ENCODE assay signal across 9 mouse cellular contexts in genomic region chr11:33958713-33959112, GRCm38 (mm10). TPM values are rescaled to one million over a fixed set of nuclear protein-coding genes. Genes with fewer than 3 reads are reported as not detected.
DNase-seq lines count a peak whose midpoint lies in the region; ATAC-seq and TF ChIP-seq lines count a peak whose summit lies in the region.
"Had no signal": no experiment of that assay in that cellular context is flagged by ENCODE, and none has a peak within 500 bp of the region (broad histone marks: within the 10 kb centered on the region; RNA-seq: fewer than 3 reads in every experiment).

No protein-coding gene starts in this region.

- no peak overlapping the region for H3K4me2 ChIP-seq in midbrain, embryonic 14.5 days (ENCODE audit: low read length)
- no peak overlapping the region for H3K4me2 ChIP-seq in midbrain, embryonic 16.5 days (ENCODE audit: low read length)
- H3K4me2 ChIP-seq in heart, postnatal 0 days (ENCODE audit: low read depth, low read length): no peak overlapping the region
- H3K4me2 ChIP-seq: liver, embryonic 13.5 days had no signal

- no peak for TF ChIP-seq EP300 in heart, postnatal 0 days (IDR thresholded peaks at IDR 0.05; ENCODE audit: low read depth)

- H3K9me3 ChIP-seq in midbrain, embryonic 14.5 days (ENCODE audit: control insufficient read depth, low read length): no peaks in the 10 kb centered on the region
- no peaks in the 10 kb centered on the region for H3K9me3 ChIP-seq in midbrain, embryonic 16.5 days (replicated peaks; ENCODE audit: control insufficient read depth, low read length, poor library complexity, severe bottlenecking)
- H3K9me3 ChIP-seq in heart, postnatal 0 days (replicated peaks; ENCODE audit: control insufficient read depth, low read length): no peaks in the 10 kb centered on the region
- H3K9me3 ChIP-seq: liver, embryonic 13.5 days had no signal

- peak; percentile 13 to 15 for DNase-seq in frontal cortex, postnatal 36 days (ENCODE audit: low spot score in 2 of 2)
- DNase-seq in midbrain, embryonic 14.5 days: peak; percentile 43
- DNase-seq in NIH3T3 (ENCODE audit: low read depth): peak; percentile 39
- no peak for DNase-seq in heart, postnatal 0 days (ENCODE audit: low spot score)
- peak; percentile 11 for DNase-seq in retina, postnatal 7 days (ENCODE audit: low read depth, low spot score)
- DNase-seq: liver, embryonic 13.5 days had no signal

- WGBS in midbrain, embryonic 14.5 days: 83% methylated on average over 8 of the region's 8 CpGs
- 89% methylated on average over 8 of the region's 8 CpGs for WGBS in midbrain, embryonic 16.5 days
- WGBS in heart, postnatal 0 days: 73% methylated on average over 8 of the region's 8 CpGs

- peak; percentile 40 for TF ChIP-seq CTCF in heart, postnatal 0 days (IDR thresholded peaks at IDR 0.05; ENCODE audit: low read depth)

- no peak overlapping the region for H3K4me3 ChIP-seq in midbrain, embryonic 14.5 days (replicated peaks; ENCODE audit: low read depth, low read length)
- no peak overlapping the region for H3K4me3 ChIP-seq in midbrain, embryonic 16.5 days (ENCODE audit: low read depth, low read length)
- H3K4me3 ChIP-seq in heart, postnatal 0 days (ENCODE audit: low read depth, low read length): no peak overlapping the region
- H3K4me3 ChIP-seq: liver, embryonic 13.5 days had no signal

- no peaks in the 10 kb centered on the region for H3K4me1 ChIP-seq in midbrain, embryonic 14.5 days (ENCODE audit: control insufficient read depth, insufficient read depth, low read length)
- H3K4me1 ChIP-seq in midbrain, embryonic 16.5 days (ENCODE audit: control insufficient read depth, insufficient read depth, low read length): no peaks in the 10 kb centered on the region
- H3K4me1 ChIP-seq in heart, postnatal 0 days (ENCODE audit: control insufficient read depth, insufficient read depth): no peaks in the 10 kb centered on the region
- H3K4me1 ChIP-seq: liver, embryonic 13.5 days had no signal

- no peak for ATAC-seq in frontal cortex, adult (ENCODE audit: low TSS enrichment)
- ATAC-seq in midbrain, embryonic 14.5 days (ENCODE audit: low FRiP score, low TSS enrichment): no peak
- ATAC-seq in midbrain, embryonic 16.5 days: no peak
- no peak for ATAC-seq in heart, postnatal 0 days (ENCODE audit: insufficient read depth, low read depth)
- no peak for ATAC-seq in megakaryocyte, adult 5-6 weeks (ENCODE audit: poor library complexity, severe bottlenecking)

- H3K9ac ChIP-seq in midbrain, embryonic 14.5 days (replicated peaks; ENCODE audit: low read length): no peak overlapping the region
- no peak overlapping the region for H3K9ac ChIP-seq in midbrain, embryonic 16.5 days (ENCODE audit: low read depth, low read length)
- H3K9ac ChIP-seq in heart, postnatal 0 days (replicated peaks; ENCODE audit: low read depth, low read length): no peak overlapping the region
- H3K9ac ChIP-seq: liver, embryonic 13.5 days had no signal

- H3K27ac ChIP-seq in midbrain, embryonic 14.5 days (replicated peaks; ENCODE audit: low read depth, low read length): no peak overlapping the region
- no peak overlapping the region for H3K27ac ChIP-seq in midbrain, embryonic 16.5 days (ENCODE audit: low read length)
- no peak overlapping the region for H3K27ac ChIP-seq in heart, postnatal 0 days (ENCODE audit: low read depth)
- H3K27ac ChIP-seq: liver, embryonic 13.5 days had no signal

- H3K27me3 ChIP-seq in midbrain, embryonic 14.5 days (ENCODE audit: control insufficient read depth, insufficient read depth, low read length): no peaks in the 10 kb centered on the region
- no peaks in the 10 kb centered on the region for H3K27me3 ChIP-seq in midbrain, embryonic 16.5 days (ENCODE audit: control insufficient read depth, insufficient read depth, low read depth, low read length)
- H3K27me3 ChIP-seq in heart, postnatal 0 days (ENCODE audit: control insufficient read depth, insufficient read depth, low read length): no peaks in the 10 kb centered on the region; the same call in 1 of the 2 replicates

- H3K36me3 ChIP-seq in midbrain, embryonic 14.5 days (ENCODE audit: control insufficient read depth, insufficient read depth, low read length): no peaks in the 10 kb centered on the region
- no peaks in the 10 kb centered on the region for H3K36me3 ChIP-seq in midbrain, embryonic 16.5 days (ENCODE audit: control insufficient read depth, insufficient read depth, low read length)
- H3K36me3 ChIP-seq in heart, postnatal 0 days (replicated peaks; ENCODE audit: control insufficient read depth, insufficient read depth, low read length): no peaks in the 10 kb centered on the region
- H3K36me3 ChIP-seq: liver, embryonic 13.5 days had no signal

RNA-seq across cellular contexts. Expression of gene Kcnmb1, which starts 4.1 kb away (rescaled TPM):
- polyA plus RNA-seq in midbrain, embryonic 14.5 days (2014; fragmentation: Nextera tagmentation; extraction: Ambion mirVana): 0.18 and 0.39 TPM in 2 replicates
- 0.20 TPM in 2 replicates for polyA plus RNA-seq in midbrain, embryonic 16.5 days (2015; fragmentation: Nextera tagmentation; extraction: Ambion mirVana)
- 1.5 and 1.6 TPM in 2 replicates for total RNA-seq in heart, postnatal 0 days (2014; rRNA removed; ENCODE audit: low replicate concordance)
- polyA plus RNA-seq in heart, postnatal 0 days (2015; fragmentation: Nextera tagmentation; extraction: Ambion mirVana): 0.41 and 0.44 TPM in 2 replicates
- total RNA-seq in megakaryocyte, adult 5-6 weeks (2015): not detected in 2 replicates
- not detected in 2 replicates for total RNA-seq in megakaryocyte, adult 5-6 weeks (2017)

RNA-seq across cellular contexts. Expression of gene Kcnip1, which starts 34.2 kb away (rescaled TPM):
- 76.5 and 93.5 TPM in 2 replicates for polyA plus RNA-seq in midbrain, embryonic 14.5 days (2014; fragmentation: Nextera tagmentation; extraction: Ambion mirVana)
- polyA plus RNA-seq in midbrain, embryonic 16.5 days (2015; fragmentation: Nextera tagmentation; extraction: Ambion mirVana): 107 and 112 TPM in 2 replicates
- total RNA-seq in heart, postnatal 0 days (2014; rRNA removed; ENCODE audit: low replicate concordance): not detected in 2 replicates
- 0.05 TPM in 1 of 2 replicates, not detected in the other for polyA plus RNA-seq in heart, postnatal 0 days (2015; fragmentation: Nextera tagmentation; extraction: Ambion mirVana)
- 0.09 TPM in 1 of 2 replicates, not detected in the other for total RNA-seq in megakaryocyte, adult 5-6 weeks (2015)
- 0.18 TPM in 1 of 2 replicates, not detected in the other for total RNA-seq in megakaryocyte, adult 5-6 weeks (2017)

Comparison
In these comparisons a context has a peak if more than half of its experiments do, and no peak if none do; other contexts are left out.
1. RNA of gene Kcnip1, which starts 34.2 kb away (polyA plus RNA-seq): 107 to 112 TPM in midbrain, embryonic 16.5 days and 76.5 to 93.5 TPM in midbrain, embryonic 14.5 days; 0.05 TPM in heart, postnatal 0 days; every median in the first group is over 10 times any median in the second.